Mouse (Mus musculus): ENCODE results near the gene Cep135. TPM values are rescaled to one million over a fixed set of nuclear protein-coding genes. Genes with fewer than 3 reads are reported as not detected.

Cep135 gene
- 1 to 10 TPM; 3.1 to 3.4 TPM for total RNA-seq (2021)

GRCm38 (mm10) chr5:76588551-76589283, at the start of gene Cep135:
Cep135 (plus strand) TSS chr5:76588698.
- intact Hi-C loops (cut with DNase I) = loop anchor here (1.0 kb wide), 1 partner anchor 255 kb away; no protein-coding TSS in a partner anchor
- DNase-seq = peak; percentile 90 to 91

DNA sequence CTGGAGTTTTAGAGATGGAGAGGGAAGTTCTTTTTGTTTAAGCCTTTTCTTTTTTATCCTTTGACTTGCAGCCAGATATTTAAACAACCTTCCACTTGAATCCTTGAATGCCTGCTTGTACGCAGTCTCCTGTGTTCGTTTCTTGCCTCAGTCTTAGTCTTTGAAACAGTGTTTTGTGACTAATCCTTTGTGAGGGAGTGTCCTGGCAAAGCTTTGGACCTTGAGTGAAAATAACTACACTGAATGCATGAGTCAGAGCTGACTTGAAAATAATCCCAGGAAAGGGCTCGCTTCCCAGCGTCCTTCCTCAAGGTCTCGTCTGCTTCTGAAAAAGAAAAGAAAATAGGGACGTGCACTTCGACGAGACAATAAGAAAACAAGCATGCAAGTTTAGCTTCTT, 48.3 kb upstream of the Cep135 start:
- intact Hi-C loops (cut with DNase I) = loop anchor here (5.0 kb wide), 1 partner anchor 678 kb away; no protein-coding TSS in a partner anchor
- peak; percentile 19 to 32 for DNase-seq

GRCm38 (mm10) chr5:76540842-76541241, 47.7 kb upstream of the Cep135 start:
- intact Hi-C loops (cut with DNase I) = loop anchor here (5.0 kb wide), 1 partner anchor 679 kb away; no protein-coding TSS in a partner anchor
- DNase-seq = no peak

GRCm38 (mm10) chr5:76543200-76543599, 45.3 kb upstream of the Cep135 start:
- DNase-seq = no peak
- intact Hi-C loops (cut with DNase I) = loop anchor here (5.0 kb wide), 1 partner anchor 681 kb away; no protein-coding TSS in a partner anchor

DNA sequence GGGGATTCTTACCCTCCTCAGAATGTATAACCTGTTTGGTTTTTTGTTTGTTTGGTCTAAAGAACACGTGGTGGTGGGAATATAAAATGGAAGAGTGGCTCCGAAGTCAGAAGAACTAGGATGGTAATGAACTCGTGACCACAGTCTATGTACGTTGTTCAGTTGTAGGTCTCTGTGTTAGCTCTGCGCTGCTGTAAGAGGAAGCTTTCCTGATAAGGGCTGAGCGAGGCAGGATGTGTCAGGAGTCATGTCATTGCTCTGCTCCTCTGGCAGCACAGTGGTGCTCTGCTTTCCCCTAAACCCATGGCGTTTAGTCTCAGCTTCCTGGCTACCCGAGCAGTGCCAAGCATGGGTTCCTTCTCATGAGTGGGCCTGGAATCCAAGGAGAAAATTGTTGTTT, 38.1 kb upstream of the Cep135 start:
- intact Hi-C loops (cut with DNase I) = no loop called here
- no peak for DNase-seq

DNA sequence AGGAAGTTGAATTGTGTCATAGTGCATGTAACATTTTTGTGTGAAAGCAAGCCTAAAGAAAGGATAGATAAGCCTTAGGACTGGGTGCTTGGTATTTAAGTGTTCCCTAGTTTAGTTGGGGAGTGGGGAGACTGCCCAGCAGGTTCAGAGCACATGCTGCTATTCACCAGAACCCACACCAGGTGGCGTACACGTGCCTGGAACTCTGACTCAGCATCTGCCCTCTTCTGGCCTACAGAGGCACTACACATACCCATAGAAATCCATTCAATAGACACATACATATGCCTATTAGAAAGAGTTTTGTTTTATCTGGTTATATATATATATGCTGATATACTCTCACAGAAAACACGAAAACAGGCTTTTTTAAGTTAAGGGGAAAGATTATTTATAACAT, 23.2 kb upstream of the Cep135 start:
- intact Hi-C loops (cut with DNase I) = no loop called here
- peak; percentile 37 to 57 for DNase-seq

GRCm38 (mm10) chr5:76574251-76574650, 14.2 kb upstream of the Cep135 start:
- intact Hi-C loops (cut with DNase I) = no loop called here
- DNase-seq = no peak

DNA sequence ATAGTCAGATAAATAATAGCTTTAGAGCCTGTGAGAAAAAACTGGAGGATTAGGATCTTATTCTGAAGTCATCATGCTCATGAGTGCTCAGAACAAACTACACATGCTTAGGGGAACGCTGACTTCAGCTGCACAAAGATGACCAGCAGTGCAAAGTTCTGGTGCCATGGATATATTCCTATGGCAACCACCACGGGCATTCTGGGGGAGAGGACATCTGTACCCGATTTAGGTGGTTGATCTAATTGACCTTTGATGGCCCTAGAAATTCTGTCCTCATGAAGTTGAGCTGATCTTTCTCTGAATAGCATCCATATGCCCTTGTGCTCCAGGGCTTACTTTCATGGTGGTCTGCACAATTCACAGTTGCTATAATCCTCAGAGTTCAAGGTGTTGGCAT, 11.5 kb upstream of the Cep135 start:
- intact Hi-C loops (cut with DNase I) = no loop called here
- DNase-seq = no peak

DNA sequence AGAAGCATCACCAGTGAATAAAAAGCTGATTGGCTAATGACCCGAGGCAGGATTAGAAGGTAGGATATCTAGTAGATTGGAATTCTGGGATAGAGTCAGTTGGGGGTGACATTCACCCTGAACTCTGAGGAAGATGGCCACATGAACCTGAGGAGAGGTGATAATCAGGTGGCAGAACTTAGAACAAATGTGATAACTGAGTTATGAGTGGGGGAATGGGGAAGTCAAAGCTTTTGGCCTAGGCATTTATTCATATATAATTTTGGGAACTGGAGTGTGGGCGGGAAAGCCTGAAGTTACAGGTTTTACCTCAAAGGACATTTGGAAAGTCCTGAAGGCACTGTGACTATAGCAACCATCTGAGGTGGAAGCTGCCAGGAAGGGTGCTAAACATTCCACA, 3.1 kb upstream of the Cep135 start:
- DNase-seq = no peak
- intact Hi-C loops (cut with DNase I) = no loop called here

GRCm38 (mm10) chr5:76589311-76589710, 813 bp downstream of the Cep135 start:
- intact Hi-C loops (cut with DNase I) = no loop called here
- no peak for DNase-seq

GRCm38 (mm10) chr5:76590009-76590408, 1.5 kb downstream of the Cep135 start:
- intact Hi-C loops (cut with DNase I) = loop anchor here (10.0 kb wide), 1 partner anchor 385 kb away; the partner anchor contains the start of gene Srp72
- DNase-seq = no peak

GRCm38 (mm10) chr5:76591885-76592284, 3.4 kb downstream of the Cep135 start:
- intact Hi-C loops (cut with DNase I) = loop anchor here (10.0 kb wide), 1 partner anchor 383 kb away; the partner anchor contains the start of gene Srp72

DNA sequence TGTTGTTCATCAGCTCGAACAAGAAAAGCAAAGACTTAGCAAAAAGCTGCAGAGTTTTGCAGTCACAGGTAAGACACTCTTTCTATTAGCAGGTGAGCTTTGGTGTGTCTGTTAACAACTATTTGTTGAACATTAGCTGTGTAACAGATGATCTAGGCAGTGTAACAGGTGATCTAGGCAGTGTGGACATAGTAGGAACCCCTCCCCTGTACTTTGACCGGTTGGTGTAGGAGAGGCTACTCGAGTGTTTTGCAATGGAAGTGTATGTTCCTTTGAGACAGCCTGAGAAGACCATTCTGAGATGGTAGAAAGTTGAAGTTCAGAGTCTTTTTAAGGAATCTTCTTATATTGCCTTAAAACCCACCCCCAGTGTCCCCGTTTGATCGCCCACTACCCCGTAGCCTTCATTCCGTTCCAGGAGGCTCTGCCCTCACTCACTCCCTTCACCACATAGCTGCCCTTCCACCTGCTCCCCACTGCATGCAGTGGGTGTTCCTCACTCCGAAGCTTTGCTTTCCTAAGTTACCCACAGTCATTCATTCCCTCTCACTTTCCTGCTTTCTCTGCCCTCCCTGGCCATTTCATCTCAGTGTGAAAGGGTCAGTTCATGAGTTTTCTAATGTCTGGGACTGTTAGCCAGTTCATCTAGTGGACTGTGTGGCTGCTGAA, 21.3 kb downstream of the Cep135 start:
- intact Hi-C loops (cut with DNase I) = no loop called here
- DNase-seq = no peak

More at GRCm38 (mm10) chr5:76591885-76592284, 3.4 kb downstream of the Cep135 start:
- no peak for DNase-seq

- no peak for DNase-seq
- intact Hi-C loops (cut with DNase I) = no loop called here
Measured at GRCm38 (mm10) chr5:76612867-76613499, 24.5 kb downstream of the Cep135 start.

DNA sequence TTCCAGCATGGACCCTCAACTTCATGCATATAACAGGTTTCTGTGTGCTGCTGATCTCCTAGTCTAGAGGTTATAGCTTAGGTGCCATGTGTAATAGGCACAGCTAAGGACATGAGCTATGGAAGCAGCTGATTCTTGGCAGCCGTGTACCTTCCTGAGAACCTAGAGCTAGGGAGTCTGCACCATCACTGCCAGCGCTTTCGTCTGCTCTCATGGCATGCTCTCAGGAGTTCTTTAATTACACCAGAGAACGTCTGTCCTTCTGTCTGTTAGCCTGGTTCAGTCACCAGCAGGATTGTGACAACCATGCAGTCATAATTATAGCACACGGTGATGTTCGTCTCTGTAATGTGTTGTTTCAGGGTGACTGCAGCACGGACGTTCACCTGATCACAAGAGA, 26.8 kb downstream of the Cep135 start:
- DNase-seq = no peak
- intact Hi-C loops (cut with DNase I) = no loop called here

DNA sequence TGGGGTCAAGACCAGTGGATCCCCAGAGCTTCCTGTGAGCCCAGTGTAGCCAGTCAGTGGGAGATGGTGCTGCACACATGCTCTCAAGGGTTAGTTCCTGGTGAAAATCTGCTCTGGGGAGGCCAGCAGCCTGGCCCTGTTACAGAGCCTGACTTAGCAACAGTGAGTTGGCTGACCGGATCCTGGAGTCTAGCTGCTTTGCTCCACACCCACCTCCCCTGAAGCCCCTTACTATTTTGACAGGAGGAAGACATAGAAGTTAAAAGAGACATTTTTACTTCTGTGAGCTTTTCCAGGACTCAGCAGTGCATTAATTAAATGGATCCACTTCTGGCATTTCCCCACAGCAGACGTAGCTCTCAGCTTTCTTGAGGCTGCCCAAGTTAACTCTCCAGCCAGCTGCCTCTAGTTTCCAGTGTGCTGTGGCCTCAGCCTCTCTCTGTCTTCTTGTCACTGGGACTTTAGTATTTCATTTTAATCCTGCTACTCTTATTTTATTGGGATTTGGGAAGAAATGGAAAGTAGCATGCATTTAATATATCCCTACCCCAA, 27.8 kb downstream of the Cep135 start:
- DNase-seq = no peak
- intact Hi-C loops (cut with DNase I) = no loop called here

GRCm38 (mm10) chr5:76618750-76619149, 30.3 kb downstream of the Cep135 start:
- intact Hi-C loops (cut with DNase I) = no loop called here

DNA sequence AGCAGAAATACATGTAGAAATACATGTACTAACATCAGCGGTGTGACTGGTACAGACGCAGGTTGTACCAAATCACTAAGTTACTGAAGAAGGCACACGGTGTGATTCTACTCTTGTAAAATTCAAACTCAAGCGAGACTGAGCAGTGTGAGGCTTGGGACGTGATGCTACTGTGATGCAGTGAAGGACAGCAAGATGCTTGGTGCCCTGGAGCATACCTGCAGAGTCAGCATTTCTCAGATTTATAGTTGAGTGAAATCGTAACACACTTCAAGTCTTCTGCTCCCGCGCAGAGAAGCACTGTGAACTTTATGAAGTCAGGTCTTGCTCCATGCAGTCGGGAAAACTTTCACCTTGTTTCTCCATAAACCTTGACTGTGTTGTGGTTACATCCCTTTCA, 35.3 kb downstream of the Cep135 start:
- DNase-seq = no peak
- intact Hi-C loops (cut with DNase I) = no loop called here

More at GRCm38 (mm10) chr5:76618750-76619149, 30.3 kb downstream of the Cep135 start:
- DNase-seq = no peak

GRCm38 (mm10) chr5:76627770-76628169, 39.3 kb downstream of the Cep135 start:
- intact Hi-C loops (cut with DNase I) = no loop called here
- DNase-seq = no peak

- no peak for DNase-seq
- intact Hi-C loops (cut with DNase I) = no loop called here
Measured at GRCm38 (mm10) chr5:76634012-76634411, 45.5 kb downstream of the Cep135 start.

- intact Hi-C loops (cut with DNase I) = no loop called here
- DNase-seq = no peak
Measured at GRCm38 (mm10) chr5:76635592-76635991, 47.1 kb downstream of the Cep135 start.
